19 mouse cellular contexts compared by ENCODE assay signal in genomic region chr14:109891896-109892165, GRCm38 (mm10).
DNase-seq lines count a peak whose midpoint lies in the region; ATAC-seq lines count a peak whose summit lies in the region.
"Had no signal": no experiment of that assay in that cellular context is flagged by ENCODE, and none has a peak within 500 bp of the region (broad histone marks: within the 10 kb centered on the region; RNA-seq: fewer than 3 reads in every experiment).

No protein-coding gene starts in this region.

- WGBS in forebrain, embryonic 15.5 days: 89% methylated on average over 2 of the region's 2 CpGs
- WGBS in forebrain, embryonic 10.5 days: 83% methylated on average over 2 of the region's 2 CpGs
- WGBS in limb, embryonic 11.5 days: 86% methylated on average over 2 of the region's 2 CpGs
- WGBS in limb, embryonic 10.5 days: 93% methylated on average over 2 of the region's 2 CpGs
- WGBS in neural tube, embryonic 13.5 days: 87% methylated on average over 2 of the region's 2 CpGs

- no peak for DNase-seq in forebrain, embryonic 10.5 days (ENCODE audit: extremely low spot score, low spot score)
- DNase-seq in limb, embryonic 11.5 days (ENCODE audit: low spot score): no peak
- no peak for DNase-seq in limb, embryonic 10.5 days (ENCODE audit: low spot score)
- no peak for DNase-seq in neural tube, embryonic 10.5 days (ENCODE audit: extremely low spot score, low spot score)
- DNase-seq: adrenal gland, postnatal 14 days; cerebellum, adult 18-20 months; cerebellum, adult 9-11 months; cerebellum, postnatal 36 days; gastrocnemius, postnatal 10 days; heart, adult 18-20 months; heart, postnatal 10 days; heart, postnatal 4 days had no signal

- 0 out of 2 replicates have a peak, but pooled peaks have one; percentile 13 for ATAC-seq in forebrain, embryonic 15.5 days (replicated peaks)
- 0 out of 2 replicates have a peak, but pooled peaks have one; percentile 35 for ATAC-seq in limb, embryonic 11.5 days (ENCODE audit: insufficient number of reproducible peaks, low FRiP score, low TSS enrichment, low read depth)
- peak; percentile 19; the same call in 1 of the 2 replicates for ATAC-seq in neural tube, embryonic 13.5 days (ENCODE audit: low read depth)
- ATAC-seq: activated CD4-positive, CD25-positive, alpha-beta regulatory T cell, adult 4 months; intestine, embryonic 15.5 days; Patski had no signal

- no peak overlapping the region for H3K27ac ChIP-seq in forebrain, embryonic 15.5 days (replicated peaks)
- H3K27ac ChIP-seq in forebrain, embryonic 10.5 days: no peak overlapping the region
- H3K27ac ChIP-seq in limb, embryonic 11.5 days (replicated peaks; ENCODE audit: low read depth, low read length): no peak overlapping the region
- no peak overlapping the region for H3K27ac ChIP-seq in limb, embryonic 10.5 days
- no peak overlapping the region for H3K27ac ChIP-seq in neural tube, embryonic 13.5 days (replicated peaks)
- H3K27ac ChIP-seq: heart, embryonic 10.5 days; intestine, embryonic 15.5 days had no signal

- no peaks in the 10 kb centered on the region for H3K27me3 ChIP-seq in forebrain, embryonic 15.5 days
- H3K27me3 ChIP-seq in forebrain, embryonic 10.5 days (ENCODE audit: poor library complexity, severe bottlenecking): no peaks in the 10 kb centered on the region
- H3K27me3 ChIP-seq in limb, embryonic 11.5 days (ENCODE audit: control insufficient read depth, insufficient read depth, low read length): no peaks in the 10 kb centered on the region
- H3K27me3 ChIP-seq in limb, embryonic 10.5 days (ENCODE audit: low read depth, poor library complexity, severe bottlenecking): no peaks in the 10 kb centered on the region
- no peaks in the 10 kb centered on the region for H3K27me3 ChIP-seq in neural tube, embryonic 13.5 days
- H3K27me3 ChIP-seq: CH12.LX; intestine, embryonic 15.5 days; Patski had no signal

- H3K4me1 ChIP-seq in forebrain, embryonic 15.5 days: no peaks in the 10 kb centered on the region
- no peaks in the 10 kb centered on the region for H3K4me1 ChIP-seq in forebrain, embryonic 10.5 days
- no peaks in the 10 kb centered on the region for H3K4me1 ChIP-seq in limb, embryonic 11.5 days (ENCODE audit: control insufficient read depth, insufficient read depth, low read length)
- no peaks in the 10 kb centered on the region for H3K4me1 ChIP-seq in limb, embryonic 10.5 days
- no peaks in the 10 kb centered on the region for H3K4me1 ChIP-seq in neural tube, embryonic 13.5 days (replicated peaks)
- H3K4me1 ChIP-seq: heart, embryonic 10.5 days; intestine, embryonic 15.5 days had no signal

- no peaks in the 10 kb centered on the region for H3K9me3 ChIP-seq in forebrain, embryonic 15.5 days
- no peaks in the 10 kb centered on the region for H3K9me3 ChIP-seq in forebrain, embryonic 10.5 days
- no peaks in the 10 kb centered on the region for H3K9me3 ChIP-seq in limb, embryonic 11.5 days (ENCODE audit: control insufficient read depth, low read length)
- H3K9me3 ChIP-seq in limb, embryonic 10.5 days (replicated peaks): no peaks in the 10 kb centered on the region
- no peaks in the 10 kb centered on the region for H3K9me3 ChIP-seq in neural tube, embryonic 13.5 days
- H3K9me3 ChIP-seq: heart, embryonic 10.5 days; intestine, embryonic 15.5 days had no signal

- no peak overlapping the region for H3K4me3 ChIP-seq in forebrain, embryonic 15.5 days
- H3K4me3 ChIP-seq in forebrain, embryonic 10.5 days: no peak overlapping the region
- no peak overlapping the region for H3K4me3 ChIP-seq in limb, embryonic 11.5 days (ENCODE audit: low read depth, low read length)
- H3K4me3 ChIP-seq in limb, embryonic 10.5 days: no peak overlapping the region
- H3K4me3 ChIP-seq in neural tube, embryonic 13.5 days: no peak overlapping the region
- H3K4me3 ChIP-seq: heart, embryonic 10.5 days; intestine, embryonic 15.5 days had no signal

- no peak overlapping the region for H3K4me2 ChIP-seq in forebrain, embryonic 15.5 days (replicated peaks)
- no peak overlapping the region for H3K4me2 ChIP-seq in limb, embryonic 11.5 days (ENCODE audit: low read depth, severe bottlenecking)
- H3K4me2 ChIP-seq in neural tube, embryonic 13.5 days: no peak overlapping the region
- H3K4me2 ChIP-seq: intestine, embryonic 15.5 days had no signal

- H3K36me3 ChIP-seq in forebrain, embryonic 15.5 days: no peaks in the 10 kb centered on the region
- H3K36me3 ChIP-seq in forebrain, embryonic 10.5 days (replicated peaks): no peaks in the 10 kb centered on the region
- H3K36me3 ChIP-seq in limb, embryonic 11.5 days (ENCODE audit: control insufficient read depth, insufficient read depth, low read length): no peaks in the 10 kb centered on the region
- no peaks in the 10 kb centered on the region for H3K36me3 ChIP-seq in limb, embryonic 10.5 days
- no peaks in the 10 kb centered on the region for H3K36me3 ChIP-seq in neural tube, embryonic 13.5 days
- H3K36me3 ChIP-seq: heart, embryonic 10.5 days; intestine, embryonic 15.5 days had no signal

- no peak overlapping the region for H3K9ac ChIP-seq in forebrain, embryonic 15.5 days (replicated peaks)
- no peak overlapping the region for H3K9ac ChIP-seq in limb, embryonic 11.5 days (ENCODE audit: low read length)
- no peak overlapping the region for H3K9ac ChIP-seq in neural tube, embryonic 13.5 days
- H3K9ac ChIP-seq: intestine, embryonic 15.5 days had no signal
